Mouse (Mus musculus) heart, postnatal 0 days (tissue): ENCODE results near the gene C1ql3. TPM values are rescaled to one million over a fixed set of nuclear protein-coding genes. Genes with fewer than 3 reads are reported as not detected.

Experiments
- ATAC-seq: fragments of 200-750 bp; cut with Nextera tagmentation; 2 replicates; pipeline ENCODE4 v1.8.0; 2017; ENCODE audit warnings: low read depth, moderate number of reproducible peaks, moderate library complexity; ENCODE audit not compliant: insufficient read depth
- DNase-seq: peaks from one replicate; pipeline ENCODE4 v3.0.0-alpha.2; 2016; ENCODE audit warnings: low spot score
- H3K27ac ChIP-seq: fragments of 300-500 bp; sonication (generic); 2 replicates; pipeline ENCODE4 v1.5.1; 2014; ENCODE audit warnings: low read depth, mild to moderate bottlenecking
- H3K27me3 ChIP-seq: fragments of 300-500 bp; sonication (generic); 2 replicates; pipeline ENCODE4 v1.6.1; 2014; ENCODE audit warnings: low read length, mixed read lengths; ENCODE audit not compliant: control insufficient read depth, insufficient read depth
- H3K36me3 ChIP-seq: fragments of 300-500 bp; sonication (generic); replicated peaks from 2 replicates; pipeline ENCODE4 v1.6.1; 2014; ENCODE audit warnings: low read length, mixed read lengths; ENCODE audit not compliant: control insufficient read depth, insufficient read depth
- H3K4me1 ChIP-seq: fragments of 300-500 bp; sonication (generic); 2 replicates; pipeline ENCODE4 v1.6.1; 2014; ENCODE audit warnings: antibody characterized with exemption; ENCODE audit not compliant: control insufficient read depth, insufficient read depth
- H3K4me2 ChIP-seq: fragments of 300-500 bp; sonication (generic); 2 replicates; pipeline ENCODE4 v1.6.1; 2014; ENCODE audit warnings: low read depth, mild to moderate bottlenecking, low read length, moderate library complexity
- H3K4me3 ChIP-seq: fragments of 300-500 bp; sonication (generic); 2 replicates; pipeline ENCODE4 v1.5.1; 2014; ENCODE audit warnings: low read depth, low read length
- H3K9ac ChIP-seq: fragments of 300-500 bp; sonication (generic); replicated peaks from 2 replicates; pipeline ENCODE4 v1.6.1; 2014; ENCODE audit warnings: low read depth, low read length, mixed read lengths
- H3K9me3 ChIP-seq: fragments of 300-500 bp; sonication (generic); replicated peaks from 2 replicates; pipeline ENCODE4 v1.6.1; 2016; ENCODE audit warnings: low read length; ENCODE audit not compliant: control insufficient read depth
- CTCF ChIP-seq: IDR thresholded peaks from 2 replicates; pipeline ENCODE4 v1.5.1; 2016; ENCODE audit warnings: antibody characterized with exemption, control low read depth, low read depth
- EP300 ChIP-seq: IDR thresholded peaks from 2 replicates; pipeline ENCODE4 v1.6.1; 2016; ENCODE audit warnings: antibody characterized with exemption, low read depth
- WGBS: fragments of 180-500 bp; shearing (Covaris S2); extraction: QIAGEN DNeasy Blood & Tissue Kit; methylation state at CpG from one replicate; pipeline ENCODE4 v1.1.7; 2014; 5-methylcytosine and 5-hydroxymethylcytosine counted together
- polyA plus RNA-seq: library from polyadenylated mRNA; unstranded; fragments of >200 nt; fragmentation: Nextera tagmentation; extraction: Ambion mirVana; gene quantifications from 2 replicates; pipeline ENCODE4 v1.2.1, GENCODE M21; 2015
- total RNA-seq: library from RNA; depleted of rRNA; stranded (reverse); fragments of >200 nt; gene quantifications from 2 replicates; pipeline ENCODE4 v1.2.3, GENCODE M21; 2014; ENCODE audit warnings: low replicate concordance; rRNA removed

C1ql3 gene
- total RNA-seq (0.89 TPM in 1 of 2 replicates, not detected in the other), polyA plus RNA-seq (0.10 and 0.14 TPM in 2 replicates)

DNA sequence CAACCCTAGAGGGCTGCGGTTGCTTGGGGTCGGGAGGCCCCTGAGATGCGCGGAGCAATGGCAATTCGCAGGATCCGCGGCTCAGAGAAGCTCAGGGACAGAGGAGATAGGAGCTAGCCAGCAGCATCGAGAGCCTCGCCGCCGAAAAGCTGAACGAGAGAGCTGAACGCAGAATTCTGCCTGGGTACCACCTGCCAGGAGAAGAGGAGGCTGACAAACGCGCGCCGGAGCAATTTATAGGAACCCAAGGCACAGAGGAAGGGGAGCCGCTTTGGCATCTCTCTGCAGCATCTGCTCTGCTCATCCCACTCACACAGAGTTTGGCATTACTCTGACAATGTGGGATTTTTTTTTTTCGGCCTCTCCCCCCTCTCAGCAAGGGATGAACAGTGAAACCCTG is at the start of gene C1ql3:
TSS of gene C1ql3 (minus strand) at position 335 of the 400 bp plus-strand sequence.
- Histone ChIP-seq H3K9ac (peak within 1 kb of the TSS; percentile 40; the same call in 1 of the 2 replicates), H3K4me3 (peak within 1 kb of the TSS; percentile 62), H3K27me3 (peaks cover 26% of the 10 kb centered on the region), H3K27ac (no peak within 1 kb of the TSS), H3K36me3 (no peaks in the 10 kb centered on the region), H3K9me3 (no peaks in the 10 kb centered on the region), H3K4me1 (peaks cover 24% of the 10 kb centered on the region), H3K4me2 (peak within 1 kb of the TSS; percentile 99)
- TF ChIP-seq EP300 (no peak), CTCF (no peak)
- 2% methylated on average over 19 of the region's 19 CpGs for WGBS
- no peak for ATAC-seq
- no peak for DNase-seq

DNA sequence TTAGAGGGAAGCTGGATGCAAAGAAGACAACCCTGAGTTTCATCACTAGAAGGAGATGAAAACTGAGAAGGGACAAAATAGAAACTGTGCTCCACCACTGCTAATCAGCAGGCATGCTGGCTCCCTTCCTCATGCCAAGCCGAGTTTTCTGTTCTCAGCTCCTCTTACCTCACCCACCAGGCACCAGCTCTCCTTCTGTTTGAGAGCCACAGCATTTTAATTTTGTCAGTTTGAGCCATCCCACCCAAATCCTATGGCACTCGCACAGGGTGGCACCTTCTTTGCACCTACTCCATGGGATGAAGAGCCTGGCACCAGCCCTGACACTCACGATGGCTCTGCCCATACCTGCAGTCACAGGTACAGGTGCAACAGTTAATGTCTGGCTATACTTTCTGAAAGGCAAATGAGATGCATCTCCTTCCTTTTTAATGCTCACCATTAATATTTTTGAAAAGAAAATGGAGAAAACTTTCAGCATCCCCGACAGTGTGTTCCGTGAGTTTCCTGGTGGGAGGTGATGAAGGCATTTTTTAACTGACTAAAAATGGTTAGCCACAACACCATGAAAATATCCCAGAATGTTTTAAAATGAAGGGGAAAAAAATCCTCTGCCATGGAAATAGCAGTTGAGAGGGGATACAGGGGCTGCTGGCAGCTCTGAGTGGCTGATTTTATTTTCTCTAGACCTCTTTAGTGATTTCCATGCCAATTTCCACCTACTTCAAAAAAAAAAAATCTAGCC is 49.0 kb upstream of the C1ql3 start:
- no peak for DNase-seq

GRCm38 (mm10) chr2:13048649-13049048 is 37.0 kb upstream of the C1ql3 start:
- ATAC-seq (no peak), DNase-seq (no peak)
- Histone ChIP-seq H3K27ac (no peak overlapping the region), H3K27me3 (no peaks in the 10 kb centered on the region), H3K4me3 (no peak overlapping the region), H3K9ac (no peak overlapping the region), H3K4me2 (no peak overlapping the region), H3K4me1 (no peaks in the 10 kb centered on the region), H3K36me3 (no peaks in the 10 kb centered on the region), H3K9me3 (no peaks in the 10 kb centered on the region)
- TF ChIP-seq CTCF (no peak), EP300 (no peak)
- 82% methylated on average over 6 of the region's 6 CpGs for WGBS

More for the DNA sequence above, 49.0 kb upstream of the C1ql3 start:
- no peak overlapping the region for H3K9ac ChIP-seq
- H3K9me3 ChIP-seq, result no peaks in the 10 kb centered on the region
- H3K4me1 ChIP-seq, result no peaks in the 10 kb centered on the region
- no peaks in the 10 kb centered on the region for H3K27me3 ChIP-seq
- ATAC-seq, result no peak
- no peaks in the 10 kb centered on the region for H3K36me3 ChIP-seq
- TF ChIP-seq EP300 (no peak), CTCF (no peak)
- 77% methylated on average over 5 of the region's 5 CpGs for WGBS
- H3K4me3 ChIP-seq, result no peak overlapping the region
- H3K4me2 ChIP-seq, result no peak overlapping the region
- no peak overlapping the region for H3K27ac ChIP-seq

GRCm38 (mm10) chr2:13044555-13044954 is 32.9 kb upstream of the C1ql3 start:
- H3K36me3 ChIP-seq, result no peaks in the 10 kb centered on the region
- H3K27ac ChIP-seq, result no peak overlapping the region
- DNase-seq (no peak), ATAC-seq (no peak)
- TF ChIP-seq CTCF, result no peak
- no peak for TF ChIP-seq EP300
- WGBS, result 85% methylated on average over 4 of the region's 4 CpGs
- H3K4me2 ChIP-seq, result no peak overlapping the region
- no peaks in the 10 kb centered on the region for H3K9me3 ChIP-seq
- no peaks in the 10 kb centered on the region for H3K4me1 ChIP-seq
- H3K27me3 ChIP-seq, result no peaks in the 10 kb centered on the region
- no peak overlapping the region for H3K4me3 ChIP-seq
- H3K9ac ChIP-seq, result no peak overlapping the region

- Histone ChIP-seq H3K4me3 (no peak overlapping the region), H3K4me1 (no peaks in the 10 kb centered on the region), H3K27ac (no peak overlapping the region), H3K4me2 (no peak overlapping the region), H3K9me3 (no peaks in the 10 kb centered on the region), H3K9ac (no peak overlapping the region), H3K36me3 (no peaks in the 10 kb centered on the region), H3K27me3 (no peaks in the 10 kb centered on the region)
- DNase-seq (no peak), ATAC-seq (no peak)
- 84% methylated on average over 4 of the region's 4 CpGs for WGBS
- TF ChIP-seq EP300, result no peak
- no peak for TF ChIP-seq CTCF
These were observed 28.2 kb upstream of the C1ql3 start for GRCm38 (mm10) chr2:13039785-13040184.
